Mouse (Mus musculus) thymus, adult 2 months (tissue): ENCODE measurements around the gene Crabp2. TPM values are rescaled to one million over a fixed set of nuclear protein-coding genes. Genes with fewer than 3 reads are reported as not detected.

Source experiments
- DNase-seq: peaks from one replicate; pipeline ENCODE4 v3.0.0; 2021
- H3K27ac ChIP-seq: fragments of 200-500 bp; 2 replicates; pipeline ENCODE4 v1.5.1; 2012; ENCODE audit warnings: low read length, control low read depth; ENCODE audit not compliant: control insufficient read depth, insufficient read depth
- H3K27me3 ChIP-seq: fragments of 200-500 bp; 2 replicates; pipeline ENCODE4 v1.6.1; 2012; ENCODE audit warnings: mild to moderate bottlenecking, low read length, moderate library complexity, mixed read lengths; ENCODE audit not compliant: control insufficient read depth, insufficient read depth
- H3K36me3 ChIP-seq: fragments of 200-500 bp; 2 replicates; pipeline ENCODE4 v1.6.1; 2012; ENCODE audit warnings: mild to moderate bottlenecking, low read length, moderate library complexity; ENCODE audit not compliant: control insufficient read depth, insufficient read depth
- H3K4me1 ChIP-seq: fragments of 200-500 bp; replicated peaks from 2 replicates; pipeline ENCODE4 v1.6.1; 2012; ENCODE audit warnings: low read length; ENCODE audit not compliant: control insufficient read depth, insufficient read depth
- H3K4me3 ChIP-seq: fragments of 200-500 bp; 2 replicates; pipeline ENCODE4 v1.5.1; 2012; ENCODE audit warnings: mild to moderate bottlenecking, low read length, control low read depth, moderate library complexity; ENCODE audit not compliant: control insufficient read depth, insufficient read depth
- CTCF ChIP-seq: fragments of 200-500 bp; IDR thresholded peaks from 2 replicates; pipeline ENCODE4 v1.5.1; 2012; ENCODE audit warnings: mild to moderate bottlenecking, control low read depth, low read length, moderate library complexity, borderline replicate concordance; ENCODE audit not compliant: control insufficient read depth, poor library complexity, insufficient read depth; ENCODE audit errors: extremely low read depth
- POLR2A ChIP-seq: fragments of 200-500 bp; IDR thresholded peaks from 2 replicates; pipeline ENCODE4 v1.6.1; 2012; ENCODE audit warnings: mild to moderate bottlenecking, low read length, control low read depth, moderate library complexity; ENCODE audit not compliant: control insufficient read depth, poor library complexity, insufficient read depth; ENCODE audit errors: extremely low read depth
- WGBS: fragments of 180-500 bp; shearing (Covaris S2); methylation state at CpG from one replicate; pipeline ENCODE4 v1.1.7; 2018; 5-methylcytosine and 5-hydroxymethylcytosine counted together
- polyA plus RNA-seq: library from polyadenylated mRNA; depleted of rRNA; stranded (reverse); fragments of >200 nt; gene quantifications from 2 replicates; pipeline ENCODE4 v1.2.3, GENCODE M21; 2012

Gene Crabp2
- polyA plus RNA-seq, 1 experiment = 1.6 TPM

DNA sequence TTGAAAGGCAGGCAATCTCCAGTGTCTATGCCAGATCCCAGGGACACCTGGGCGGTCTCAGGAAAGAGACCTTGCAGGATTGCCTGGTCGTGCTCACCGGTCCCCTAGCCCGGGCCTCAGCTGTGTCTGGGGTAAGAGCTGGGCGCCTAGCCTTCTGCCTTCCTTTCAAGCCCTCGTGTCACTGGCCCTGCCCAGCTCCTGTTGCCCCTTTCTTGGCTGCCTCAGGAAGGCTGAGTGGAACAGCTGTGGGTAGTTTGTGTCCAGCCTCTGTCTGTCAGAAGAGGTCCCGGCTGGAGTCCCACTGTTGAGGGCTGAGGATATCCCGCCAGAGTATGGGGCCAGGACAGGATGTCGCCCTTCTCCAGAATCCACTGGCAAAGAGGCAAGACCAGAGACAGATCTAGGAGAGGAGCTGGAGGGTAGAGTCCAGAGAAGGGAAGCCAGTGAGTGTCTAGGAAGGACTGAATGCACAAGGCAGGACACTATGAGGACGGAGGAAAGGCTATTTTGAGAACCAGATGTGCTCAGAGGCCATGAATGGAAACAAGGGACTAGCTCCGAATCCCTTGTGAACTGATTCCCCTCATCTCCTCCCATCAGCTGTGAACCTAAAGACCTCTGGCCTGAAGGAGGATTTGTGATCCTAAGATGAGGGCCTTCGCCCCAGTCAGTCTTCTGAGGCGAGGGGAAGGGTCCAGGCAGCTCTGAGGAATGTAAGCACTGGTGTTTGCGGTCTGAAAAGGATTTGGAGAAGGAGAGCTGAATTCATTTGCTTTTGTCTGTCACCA is 25.3 kb downstream of the Crabp2 start:
- peaks cover 25% of the 10 kb centered on the region; the same call in 1 of the 2 replicates for H3K27me3 ChIP-seq
- H3K4me1 ChIP-seq = peaks cover 14% of the 10 kb centered on the region
- no peak overlapping the region for H3K4me3 ChIP-seq
- no peaks in the 10 kb centered on the region for H3K36me3 ChIP-seq
- H3K27ac ChIP-seq = no peak overlapping the region
- no peak for DNase-seq
- no peak for TF ChIP-seq CTCF
- no peak for TF ChIP-seq POLR2A
- 88% methylated on average over 14 of the region's 14 CpGs for WGBS

DNA sequence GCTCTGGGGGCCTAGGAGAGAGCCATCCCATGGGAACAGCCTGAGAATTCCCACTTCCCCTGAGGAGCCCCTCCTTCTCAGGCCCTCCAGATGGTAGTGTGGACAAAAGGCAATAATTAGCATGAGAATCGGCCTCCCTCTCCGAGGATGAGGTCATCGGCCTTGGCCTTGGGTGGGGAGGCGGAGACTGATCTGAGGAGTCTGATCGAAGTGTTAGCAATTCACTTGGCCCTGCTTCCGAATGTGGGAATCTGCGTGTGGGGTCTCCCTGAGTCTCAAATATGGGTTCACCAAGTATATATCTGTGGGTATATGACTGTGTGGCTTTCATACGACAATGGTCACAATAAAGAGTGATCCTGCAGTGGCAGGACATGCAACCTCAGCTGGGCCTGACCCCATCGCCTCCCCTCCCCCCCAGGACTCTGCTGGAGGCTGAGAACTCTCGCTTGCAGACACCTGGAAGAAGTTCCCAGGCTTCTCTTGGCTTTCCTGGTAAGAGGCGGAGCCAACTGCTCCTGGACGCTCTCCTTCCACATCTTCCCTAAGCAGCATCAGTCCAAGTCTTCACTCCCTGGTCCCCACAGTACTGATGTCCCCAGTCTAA is 26.0 kb downstream of the Crabp2 start:
- no peak overlapping the region for H3K27ac ChIP-seq
- TF ChIP-seq CTCF = no peak
- no peak for DNase-seq
- WGBS = 93% methylated on average over 12 of the region's 12 CpGs
- H3K4me1 ChIP-seq = peaks cover 14% of the 10 kb centered on the region
- no peak overlapping the region for H3K4me3 ChIP-seq
- H3K36me3 ChIP-seq = no peaks in the 10 kb centered on the region
- H3K27me3 ChIP-seq = peaks cover 25% of the 10 kb centered on the region; the same call in 1 of the 2 replicates

DNA sequence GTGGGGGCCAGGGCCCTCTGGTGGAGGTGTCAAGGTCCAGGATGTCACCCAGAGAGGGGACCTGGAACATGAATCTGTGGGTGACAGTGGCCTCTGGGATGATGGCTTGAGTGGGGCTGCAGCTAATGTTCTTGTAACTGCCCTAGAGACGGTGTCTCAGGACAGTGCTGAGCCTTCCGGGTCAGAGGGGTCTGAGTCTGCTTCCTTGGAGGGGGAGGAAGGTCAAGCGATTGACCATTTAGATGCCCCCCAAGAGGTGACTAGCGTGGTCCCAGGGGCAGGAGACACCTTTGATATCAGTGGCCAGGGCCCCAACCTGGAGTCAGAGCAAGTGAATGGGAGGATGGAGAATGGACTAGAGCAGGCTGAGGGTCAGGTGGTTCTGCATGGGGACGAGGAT is 31.0 kb downstream of the Crabp2 start:
- no peak overlapping the region for H3K27ac ChIP-seq
- H3K36me3 ChIP-seq = no peaks in the 10 kb centered on the region
- TF ChIP-seq CTCF (no peak), POLR2A (no peak)
- H3K4me1 ChIP-seq = peaks cover 14% of the 10 kb centered on the region
- no peak overlapping the region for H3K4me3 ChIP-seq
- no peak for DNase-seq
- no peaks in the 10 kb centered on the region for H3K27me3 ChIP-seq
- 94% methylated on average over 5 of the region's 5 CpGs for WGBS

DNA sequence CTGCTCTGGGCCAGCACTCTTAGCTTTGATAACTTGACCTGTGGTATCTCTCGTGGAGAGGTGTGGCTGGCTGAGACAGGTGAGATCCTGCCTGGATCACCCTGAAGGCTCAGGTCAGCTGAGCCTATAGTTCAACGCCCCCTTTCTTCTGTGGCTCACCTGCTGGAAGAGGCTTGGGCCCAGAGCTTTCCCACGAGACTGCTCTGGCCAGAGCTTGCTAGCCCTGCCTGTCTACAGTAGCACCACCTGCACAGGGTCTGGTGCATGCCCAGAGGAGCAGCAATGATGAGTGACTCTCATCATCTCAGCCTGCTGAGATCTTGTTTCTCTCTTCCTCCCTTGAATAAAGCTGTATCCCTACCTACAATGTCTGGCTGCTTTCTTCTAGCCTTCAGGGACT is 31.6 kb downstream of the Crabp2 start:
- H3K36me3 ChIP-seq = no peaks in the 10 kb centered on the region
- no peak overlapping the region for H3K27ac ChIP-seq
- no peaks in the 10 kb centered on the region for H3K27me3 ChIP-seq
- no peak for TF ChIP-seq POLR2A
- no peak for TF ChIP-seq CTCF
- peaks cover 14% of the 10 kb centered on the region for H3K4me1 ChIP-seq
- WGBS = 81% methylated on average over 3 of the region's 3 CpGs
- no peak overlapping the region for H3K4me3 ChIP-seq
- DNase-seq = no peak

DNA sequence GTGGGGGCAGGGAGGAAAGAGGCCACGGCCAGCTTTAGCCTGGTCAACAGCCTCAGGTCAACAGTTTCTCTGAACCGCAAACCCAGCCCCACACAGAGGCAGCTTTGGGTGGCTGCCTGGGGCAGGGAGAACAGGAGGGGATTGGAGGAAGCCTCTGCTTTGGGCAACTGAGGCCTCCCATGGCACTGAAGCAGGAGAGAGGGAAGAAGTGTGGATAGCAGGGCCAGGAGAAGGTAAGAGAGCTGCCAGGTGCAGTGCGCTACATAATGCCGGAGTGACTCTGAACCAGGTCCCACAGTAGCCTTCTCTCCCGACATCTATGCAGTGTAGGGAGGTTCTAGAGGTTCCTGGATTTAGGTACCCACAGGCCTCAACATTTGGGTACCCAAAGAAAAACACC is 32.3 kb downstream of the Crabp2 start:
- H3K27ac ChIP-seq = no peak overlapping the region
- no peaks in the 10 kb centered on the region for H3K36me3 ChIP-seq
- H3K4me3 ChIP-seq = no peak overlapping the region
- no peaks in the 10 kb centered on the region for H3K27me3 ChIP-seq
- DNase-seq = no peak
- H3K4me1 ChIP-seq = peaks cover 14% of the 10 kb centered on the region
- 95% methylated on average over 5 of the region's 5 CpGs for WGBS
- TF ChIP-seq POLR2A = no peak
- no peak for TF ChIP-seq CTCF

DNA sequence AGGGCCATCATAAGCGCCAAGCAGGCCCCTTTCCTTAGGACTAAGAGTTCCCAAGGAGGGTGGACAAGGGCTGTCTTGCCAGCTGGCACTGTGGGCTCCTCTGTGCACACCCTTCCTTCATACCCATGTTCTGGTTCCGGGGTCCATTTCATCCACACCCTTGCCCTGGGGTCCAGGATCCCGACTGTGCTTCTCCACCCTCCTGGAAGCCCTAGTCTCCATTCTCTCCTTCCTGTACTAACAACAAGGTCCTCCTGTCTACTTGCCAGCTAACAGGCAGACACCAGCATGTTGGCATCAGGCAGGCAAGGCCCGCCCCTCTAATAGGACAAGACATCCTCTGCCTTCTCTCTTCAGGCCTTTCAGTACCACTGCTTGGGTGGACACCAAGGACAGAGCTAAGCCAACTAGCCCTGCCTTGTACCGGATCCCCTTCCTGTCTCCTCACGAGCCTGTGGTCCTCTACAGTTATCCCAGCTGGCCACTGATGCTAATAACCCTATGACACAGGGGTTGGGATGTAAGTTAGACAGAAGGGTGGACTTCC is 32.8 kb downstream of the Crabp2 start:
- DNase-seq = no peak
- H3K36me3 ChIP-seq = no peaks in the 10 kb centered on the region
- no peak overlapping the region for H3K4me3 ChIP-seq
- H3K4me1 ChIP-seq = peaks cover 14% of the 10 kb centered on the region
- no peak for TF ChIP-seq POLR2A
- TF ChIP-seq CTCF = no peak
- 89% methylated on average over 6 of the region's 6 CpGs for WGBS
- H3K27me3 ChIP-seq = no peaks in the 10 kb centered on the region
- H3K27ac ChIP-seq = no peak overlapping the region
